Mouse (Mus musculus) liver, embryonic 11.5 days (tissue): ENCODE measurements around the gene Icam5. TPM values are rescaled to one million over a fixed set of nuclear protein-coding genes. Genes with fewer than 3 reads are reported as not detected.

Experiments
- ATAC-seq: fragments of 200-750 bp; cut with Nextera tagmentation; replicated peaks from 2 replicates; pipeline ENCODE4 v1.8.0; 2017; ENCODE audit warnings: moderate number of reproducible peaks, mild to moderate bottlenecking, moderate TSS enrichment, moderate library complexity; ENCODE audit not compliant: low FRiP score
- DNase-seq: peaks from one replicate; pipeline ENCODE4 v3.0.0-alpha.2; 2017; ENCODE audit warnings: low spot score
- H3K27ac ChIP-seq: fragments of 300-500 bp; sonication (generic); 2 replicates; pipeline ENCODE4 v1.5.1; 2014; ENCODE audit warnings: mild to moderate bottlenecking, low read depth, low read length, control low read depth
- H3K27me3 ChIP-seq: fragments of 300-500 bp; sonication (generic); replicated peaks from 2 replicates; pipeline ENCODE4 v1.6.1; 2014; ENCODE audit warnings: low read length, mixed read lengths; ENCODE audit not compliant: control insufficient read depth, insufficient read depth
- H3K36me3 ChIP-seq: fragments of 300-500 bp; sonication (generic); 2 replicates; pipeline ENCODE4 v1.6.1; 2014; ENCODE audit warnings: mild to moderate bottlenecking, low read length, moderate library complexity, mixed read lengths; ENCODE audit not compliant: control insufficient read depth, insufficient read depth
- H3K4me1 ChIP-seq: fragments of 300-500 bp; sonication (generic); replicated peaks from 2 replicates; pipeline ENCODE4 v1.6.1; 2014; ENCODE audit warnings: low read length, mixed read lengths; ENCODE audit not compliant: control insufficient read depth, insufficient read depth
- H3K4me2 ChIP-seq: fragments of 300-500 bp; sonication (generic); 2 replicates; pipeline ENCODE4 v1.6.1; 2014; ENCODE audit warnings: mild to moderate bottlenecking, control low read depth, moderate library complexity
- H3K4me3 ChIP-seq: fragments of 300-500 bp; sonication (generic); 2 replicates; pipeline ENCODE4 v1.5.1; 2014; ENCODE audit warnings: low read depth, low read length, control low read depth
- H3K9ac ChIP-seq: fragments of 300-500 bp; sonication (generic); 2 replicates; pipeline ENCODE4 v1.6.1; 2014; ENCODE audit warnings: low read depth, low read length, control low read depth
- H3K9me3 ChIP-seq: fragments of 300-500 bp; sonication (generic); 2 replicates; pipeline ENCODE4 v1.6.1; 2016; ENCODE audit warnings: low read length, inconsistent platforms, mixed read lengths; ENCODE audit not compliant: control insufficient read depth
- WGBS: fragments of 180-500 bp; shearing (Covaris S2); extraction: QIAGEN DNeasy Blood & Tissue Kit; methylation state at CpG from one replicate; pipeline ENCODE4 v1.1.7; 2014; 5-methylcytosine and 5-hydroxymethylcytosine counted together
- polyA plus RNA-seq: library from polyadenylated mRNA; unstranded; fragments of >200 nt; fragmentation: Nextera tagmentation; extraction: Ambion mirVana; gene quantifications from 2 replicates; pipeline ENCODE4 v1.2.1, GENCODE M21; 2014

The Icam5 gene
- polyA plus RNA-seq, 1 experiment from 2014 or later: 0.37 TPM

DNA sequence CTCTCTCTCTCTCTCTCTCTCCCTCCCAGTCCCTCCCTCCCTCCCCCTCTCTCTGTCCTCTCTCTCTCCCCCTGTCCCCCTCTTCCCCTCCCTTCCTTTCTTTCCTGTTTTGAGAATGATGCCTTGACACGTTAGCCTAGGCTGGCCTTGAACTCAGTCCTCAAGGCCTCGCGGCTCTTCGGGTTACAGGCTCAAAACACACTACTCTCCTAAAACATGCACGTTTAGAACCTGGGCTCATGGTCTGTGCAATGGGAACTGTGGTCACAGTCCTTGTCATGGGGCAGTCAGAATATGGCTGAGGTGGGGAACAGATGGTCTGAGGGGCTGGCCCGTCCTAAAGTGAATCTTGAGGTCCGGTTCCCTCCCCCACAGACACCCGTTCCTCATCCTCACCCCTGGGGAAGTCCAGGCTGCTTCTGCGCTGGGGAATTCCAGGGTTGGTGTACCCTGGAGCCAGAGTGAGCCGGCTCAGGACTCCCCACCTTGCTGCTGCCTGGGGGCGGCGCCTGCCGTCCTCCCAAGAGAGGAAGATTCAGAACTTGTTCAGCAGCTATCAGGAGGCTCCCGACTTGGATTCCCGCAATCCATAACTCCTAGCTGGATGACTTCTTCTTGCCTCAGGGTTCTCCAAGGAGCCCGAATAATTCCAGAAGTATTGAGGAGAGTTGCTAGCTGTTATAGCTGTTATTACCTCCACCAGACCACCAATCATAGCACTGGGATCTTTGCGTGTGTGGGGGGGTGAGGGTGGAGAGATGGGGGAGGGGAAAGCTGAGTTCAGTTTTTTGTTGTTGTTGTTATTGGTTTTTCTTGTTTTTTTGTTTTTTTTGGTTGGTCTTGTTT is 15.3 kb upstream of the Icam5 start:
- no peak for ATAC-seq
- WGBS: 4% methylated on average over 17 of the region's 17 CpGs
- H3K9me3 ChIP-seq: no peaks in the 10 kb centered on the region
- peak overlapping the region; percentile 85 for H3K4me2 ChIP-seq
- no peak for DNase-seq
- no peak overlapping the region for H3K27ac ChIP-seq
- H3K4me3 ChIP-seq: peak overlapping the region; percentile 54
- H3K36me3 ChIP-seq: no peaks in the 10 kb centered on the region
- H3K9ac ChIP-seq: 0 out of 2 replicates have a peak overlapping the region, but pooled peaks have one; percentile 0
- peaks cover 17% of the 10 kb centered on the region; the same call in 1 of the 2 replicates for H3K27me3 ChIP-seq
- H3K4me1 ChIP-seq: peaks cover 30% of the 10 kb centered on the region

DNA sequence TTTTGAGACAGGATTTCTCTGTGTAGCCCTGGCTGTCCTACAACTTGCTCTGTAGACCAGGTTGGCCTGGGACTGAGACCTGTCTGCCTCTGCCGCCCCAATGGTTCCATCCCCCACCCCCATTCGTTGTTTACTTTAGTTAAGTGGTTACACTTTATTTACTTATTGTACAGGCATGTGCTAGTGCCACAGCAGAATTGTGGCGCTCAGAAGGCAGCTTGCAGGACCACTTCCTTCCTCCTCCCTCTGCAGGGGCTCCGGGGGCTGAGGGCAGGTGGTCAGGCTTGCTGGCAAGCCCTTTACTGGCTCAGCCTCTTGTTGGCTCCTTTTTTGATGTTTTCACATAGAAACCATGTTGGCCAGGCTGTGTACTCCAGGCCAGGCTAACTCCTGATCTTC is 14.7 kb upstream of the Icam5 start:
- DNase-seq: no peak
- 29% methylated on average over 4 of the region's 4 CpGs for WGBS
- peak overlapping the region; percentile 85 for H3K4me2 ChIP-seq
- H3K9ac ChIP-seq: no peak overlapping the region
- peaks cover 17% of the 10 kb centered on the region; the same call in 1 of the 2 replicates for H3K27me3 ChIP-seq
- H3K9me3 ChIP-seq: no peaks in the 10 kb centered on the region
- H3K4me1 ChIP-seq: peaks cover 24% of the 10 kb centered on the region
- H3K36me3 ChIP-seq: no peaks in the 10 kb centered on the region
- peak overlapping the region; percentile 54; the same call in 1 of the 2 replicates for H3K4me3 ChIP-seq
- no peak overlapping the region for H3K27ac ChIP-seq
- ATAC-seq: no peak

DNA sequence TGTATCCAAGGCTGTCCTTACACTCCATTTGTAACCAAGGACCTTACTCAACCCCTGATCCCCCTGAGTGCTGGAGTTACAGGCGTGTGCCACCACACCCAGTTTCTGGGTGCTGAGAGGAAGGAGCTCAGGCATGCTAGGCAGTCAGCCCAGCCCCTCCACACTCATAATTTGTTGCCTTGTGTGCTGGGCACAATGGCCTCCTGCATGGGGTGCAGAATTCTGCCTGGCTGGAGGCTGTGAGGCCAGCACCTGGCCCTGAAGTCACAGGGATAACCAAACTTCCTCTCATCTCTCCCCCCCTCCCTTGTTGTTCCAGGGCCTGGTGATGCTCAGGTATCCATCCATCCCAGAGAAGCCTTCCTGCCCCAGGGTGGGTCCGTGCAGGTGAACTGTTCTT is 13.3 kb upstream of the Icam5 start:
- no peaks in the 10 kb centered on the region for H3K36me3 ChIP-seq
- H3K9me3 ChIP-seq: no peaks in the 10 kb centered on the region
- no peak overlapping the region for H3K9ac ChIP-seq
- WGBS: 75% methylated on average over 2 of the region's 2 CpGs
- peaks cover 17% of the 10 kb centered on the region; the same call in 1 of the 2 replicates for H3K27me3 ChIP-seq
- no peak overlapping the region for H3K27ac ChIP-seq
- no peak for DNase-seq
- peaks cover 20% of the 10 kb centered on the region for H3K4me1 ChIP-seq
- no peak overlapping the region for H3K4me2 ChIP-seq
- ATAC-seq: no peak
- no peak overlapping the region for H3K4me3 ChIP-seq

DNA sequence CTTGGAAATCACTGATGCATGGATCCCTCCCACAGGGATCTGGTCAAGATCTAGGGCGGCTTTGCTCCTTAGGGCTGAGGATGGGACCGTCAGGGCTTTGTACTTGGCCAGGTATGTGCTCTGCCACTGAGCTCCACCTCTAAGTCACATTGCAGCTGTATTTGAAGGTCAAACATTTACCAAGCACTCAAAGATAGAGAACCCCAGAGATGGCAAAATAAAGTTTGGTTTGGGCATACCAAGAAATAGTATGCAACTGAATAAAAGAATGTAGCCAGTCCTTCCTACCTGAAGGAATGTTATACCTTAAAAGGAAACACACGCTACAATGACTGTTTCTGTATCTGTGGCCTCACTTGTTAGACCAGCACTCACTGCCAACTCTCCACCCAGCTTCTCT is 10.5 kb upstream of the Icam5 start:
- Histone ChIP-seq H3K36me3 (no peaks in the 10 kb centered on the region), H3K9ac (no peak overlapping the region), H3K27me3 (0 out of 2 replicates have a peak, but pooled peaks cover 5% of the 10 kb centered on the region), H3K4me3 (no peak overlapping the region), H3K4me1 (peaks cover 5% of the 10 kb centered on the region; the same call in 1 of the 2 replicates), H3K27ac (no peak overlapping the region), H3K4me2 (no peak overlapping the region), H3K9me3 (no peaks in the 10 kb centered on the region)
- DNase-seq (no peak), ATAC-seq (no peak)
- 81% methylated on average over 3 of the region's 3 CpGs for WGBS

DNA sequence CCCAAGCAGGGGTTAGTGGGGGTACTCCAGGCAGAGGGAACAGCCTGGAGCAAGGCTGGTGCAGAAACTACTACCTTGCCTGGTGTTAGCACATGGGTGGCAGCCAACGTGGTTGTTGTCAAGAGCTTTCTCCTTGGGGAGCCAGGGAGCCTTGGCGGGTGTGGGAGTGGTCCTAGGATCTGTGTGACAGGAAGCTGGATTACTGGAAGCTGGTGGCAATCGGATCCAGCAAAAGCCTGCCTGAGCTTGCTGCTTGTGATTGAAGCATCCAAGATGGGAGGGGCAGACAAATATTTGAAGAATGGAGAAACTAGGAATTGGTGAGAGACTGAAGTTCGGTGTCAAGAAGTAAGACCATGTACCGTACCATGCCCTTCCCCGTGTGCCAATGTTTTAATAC is 9.6 kb upstream of the Icam5 start:
- Histone ChIP-seq H3K27me3 (0 out of 2 replicates have a peak, but pooled peaks cover 4% of the 10 kb centered on the region), H3K4me3 (no peak overlapping the region), H3K36me3 (no peaks in the 10 kb centered on the region), H3K27ac (no peak overlapping the region), H3K9ac (no peak overlapping the region), H3K9me3 (no peaks in the 10 kb centered on the region), H3K4me2 (no peak overlapping the region), H3K4me1 (peaks cover 9% of the 10 kb centered on the region)
- 69% methylated on average over 6 of the region's 6 CpGs for WGBS
- ATAC-seq (no peak), DNase-seq (no peak)

DNA sequence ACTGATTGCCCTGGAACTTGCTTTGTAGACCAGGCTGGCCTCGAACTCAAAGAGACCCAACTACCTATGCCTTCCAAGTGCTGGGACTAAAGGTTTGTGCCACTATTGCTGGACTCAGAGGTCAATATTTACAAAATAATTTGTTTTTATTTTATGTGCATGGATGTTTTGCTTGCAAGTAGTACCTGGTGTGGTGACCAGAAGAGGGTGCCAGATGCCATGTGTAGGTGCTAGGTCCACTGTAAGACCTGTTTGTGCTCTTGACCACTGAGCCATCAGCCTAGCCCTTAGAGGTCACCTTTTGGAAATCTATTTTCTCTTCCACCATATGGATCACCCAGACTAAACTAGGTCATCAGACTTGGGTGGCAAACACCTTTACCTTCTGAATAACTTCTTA is 9.1 kb upstream of the Icam5 start:
- Histone ChIP-seq H3K36me3 (no peaks in the 10 kb centered on the region), H3K27ac (no peak overlapping the region)
- WGBS: 86% methylated on average over 1 of the region's 1 CpGs

DNA sequence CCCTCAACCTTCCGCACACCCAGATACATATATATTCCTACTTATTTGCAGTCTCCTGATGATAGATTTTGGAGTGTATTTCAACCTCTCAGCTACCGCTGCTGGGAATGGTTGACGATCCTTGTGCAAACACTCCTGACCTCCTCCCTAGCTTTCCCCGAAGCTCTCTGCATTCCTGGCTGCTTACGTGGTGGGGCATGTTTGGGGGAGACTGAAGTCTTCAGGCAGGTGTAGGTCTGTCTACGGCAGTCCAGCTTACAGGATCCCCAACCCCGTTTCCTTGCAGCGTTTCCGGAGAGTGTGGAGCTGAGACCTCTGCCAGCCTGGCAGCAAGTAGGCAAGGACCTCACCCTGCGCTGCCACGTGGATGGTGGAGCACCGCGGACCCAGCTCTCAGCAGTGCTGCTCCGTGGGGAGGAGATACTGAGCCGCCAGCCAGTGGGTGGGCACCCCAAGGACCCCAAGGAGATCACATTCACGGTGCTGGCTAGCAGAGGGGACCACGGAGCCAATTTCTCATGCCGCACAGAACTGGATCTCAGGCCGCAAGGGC is 6.5 kb upstream of the Icam5 start:
- DNase-seq (no peak), ATAC-seq (no peak)
- H3K4me3 ChIP-seq: no peak overlapping the region
- no peaks in the 10 kb centered on the region for H3K27me3 ChIP-seq
- no peaks in the 10 kb centered on the region for H3K36me3 ChIP-seq
- no peak overlapping the region for H3K9ac ChIP-seq
- H3K27ac ChIP-seq: no peak overlapping the region
- H3K9me3 ChIP-seq: no peaks in the 10 kb centered on the region
- WGBS: 77% methylated on average over 19 of the region's 19 CpGs
- no peak overlapping the region for H3K4me2 ChIP-seq
- H3K4me1 ChIP-seq: peaks cover 19% of the 10 kb centered on the region; the same call in 1 of the 2 replicates

More for the DNA sequence above, 9.1 kb upstream of the Icam5 start:
- H3K9me3 ChIP-seq: no peaks in the 10 kb centered on the region
- no peak for DNase-seq
- no peak overlapping the region for H3K4me2 ChIP-seq
- no peaks in the 10 kb centered on the region for H3K27me3 ChIP-seq
- ATAC-seq: no peak
- H3K9ac ChIP-seq: no peak overlapping the region
- peaks cover 6% of the 10 kb centered on the region; the same call in 1 of the 2 replicates for H3K4me1 ChIP-seq
- no peak overlapping the region for H3K4me3 ChIP-seq

DNA sequence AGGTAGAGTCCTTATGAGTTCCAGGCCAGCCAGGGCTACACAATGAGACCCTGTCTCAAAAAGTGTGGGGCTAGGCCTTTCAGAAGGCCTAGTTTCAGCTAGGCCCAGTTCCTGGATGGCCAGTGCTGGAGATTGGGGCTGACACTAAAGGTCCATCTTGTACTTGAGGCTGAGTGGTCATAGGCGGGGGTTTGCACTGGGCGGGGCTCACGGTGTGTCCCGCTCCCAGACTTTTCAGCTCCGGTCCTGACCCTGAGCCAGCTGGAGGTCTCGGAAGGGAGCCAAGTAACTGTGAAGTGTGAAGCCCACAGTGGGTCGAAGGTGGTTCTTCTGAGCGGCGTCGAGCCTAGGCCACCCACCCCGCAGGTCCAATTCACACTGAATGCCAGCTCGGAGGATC is 5.0 kb upstream of the Icam5 start:
- Histone ChIP-seq H3K9me3 (no peaks in the 10 kb centered on the region), H3K4me1 (peaks cover 29% of the 10 kb centered on the region), H3K9ac (no peak overlapping the region), H3K4me2 (no peak overlapping the region), H3K27ac (no peak overlapping the region), H3K4me3 (no peak overlapping the region), H3K27me3 (peaks cover 4% of the 10 kb centered on the region), H3K36me3 (no peaks in the 10 kb centered on the region)
- no peak for DNase-seq
- 92% methylated on average over 12 of the region's 12 CpGs for WGBS
- ATAC-seq: no peak
